Mouse (Mus musculus): ENCODE measurements at regions not wholly inside any gene's neighbourhood (a gene's known extent, or its start where the extent isn't known, plus 50 kb on each side); places are given as distances from the start of the nearest gene placed in this dataset.

GRCm38 (mm10) chr17:89592826-89593225 is 317.4 kb downstream of the Gm10184 start:
- Histone ChIP-seq H3K9ac (no peak overlapping the region), H3K36me3 (no peaks in the 10 kb centered on the region), H3K4me3 (no peak overlapping the region), H3K9me3 (no peaks in the 10 kb centered on the region), H3K27ac (replicated peaks) (no peak overlapping the region), H3K27me3 (no peaks in the 10 kb centered on the region), H3K4me1 (replicated peaks) (no peaks in the 10 kb centered on the region), H3K4me2 (no peak overlapping the region)
- ATAC-seq (ENCODE audit: low read depth): no peak
- WGBS: 79% methylated on average over 3 of the region's 3 CpGs

DNA sequence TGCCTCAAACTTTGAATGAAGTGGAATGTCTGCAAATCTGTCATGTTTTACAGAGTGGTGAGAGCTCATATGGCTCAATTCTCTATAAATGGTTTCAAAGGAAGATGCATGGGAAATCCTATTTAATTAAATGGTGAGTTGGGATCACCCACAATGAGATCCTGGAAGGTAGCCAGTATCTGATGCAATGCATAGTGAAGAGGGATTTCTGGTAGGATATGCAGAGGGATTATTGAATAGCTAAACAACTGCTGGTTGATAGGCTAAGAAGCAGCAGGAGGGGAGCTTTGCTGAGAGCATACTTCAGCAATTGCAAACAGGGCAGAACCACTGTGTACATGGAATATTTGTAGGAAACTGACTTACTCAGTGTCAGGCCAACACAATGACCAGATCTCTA is 350.7 kb downstream of the Gm10184 start:
- ATAC-seq (ENCODE audit: low read depth): peak; percentile 43; the same call in 1 of the 2 replicates
- Histone ChIP-seq H3K27ac (replicated peaks) (no peak overlapping the region; the same call in 1 of the 2 replicates), H3K4me1 (replicated peaks) (no peaks in the 10 kb centered on the region), H3K36me3 (no peaks in the 10 kb centered on the region), H3K9me3 (no peaks in the 10 kb centered on the region), H3K9ac (no peak overlapping the region), H3K4me3 (no peak overlapping the region), H3K4me2 (no peak overlapping the region), H3K27me3 (no peaks in the 10 kb centered on the region)

DNA sequence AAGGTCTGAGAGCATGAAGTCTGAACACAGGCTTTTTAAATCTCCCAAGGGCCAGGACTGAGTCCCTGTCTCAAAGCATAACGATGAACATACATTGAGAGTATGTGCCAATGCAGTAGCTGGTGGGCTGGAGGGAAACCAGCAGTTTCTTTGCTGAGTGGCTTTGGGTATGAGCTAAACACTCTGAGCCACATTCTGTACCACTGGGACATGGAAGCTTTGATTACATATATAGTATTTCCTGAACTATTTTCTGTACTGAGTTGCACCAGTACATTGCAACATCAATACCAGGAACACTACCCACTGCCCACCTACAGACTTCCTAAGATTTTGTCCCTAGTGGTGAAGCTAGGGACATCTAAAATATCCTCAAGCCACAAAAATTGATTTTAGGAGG is 354.3 kb upstream of the Fshr start:
- H3K27ac ChIP-seq (replicated peaks): no peak overlapping the region
- no peak for ATAC-seq (ENCODE audit: low read depth)
- no peaks in the 10 kb centered on the region for H3K9me3 ChIP-seq
- H3K9ac ChIP-seq: no peak overlapping the region
- H3K4me3 ChIP-seq: no peak overlapping the region
- H3K27me3 ChIP-seq: no peaks in the 10 kb centered on the region
- whole genome bisulfite sequencing: 49% methylated on average over 1 of the region's 1 CpGs
- H3K4me2 ChIP-seq: no peak overlapping the region
- H3K4me1 ChIP-seq (replicated peaks): peaks cover 9% of the 10 kb centered on the region; the same call in 1 of the 2 replicates
- no peaks in the 10 kb centered on the region for H3K36me3 ChIP-seq

- Histone ChIP-seq H3K9ac (no peak overlapping the region), H3K4me2 (no peak overlapping the region), H3K4me3 (no peak overlapping the region), H3K4me1 (replicated peaks) (peaks cover 9% of the 10 kb centered on the region; the same call in 1 of the 2 replicates), H3K9me3 (no peaks in the 10 kb centered on the region), H3K27me3 (no peaks in the 10 kb centered on the region), H3K36me3 (no peaks in the 10 kb centered on the region), H3K27ac (replicated peaks) (no peak overlapping the region)
- peak; percentile 75 for ATAC-seq (ENCODE audit: low read depth)
- 29% methylated on average over 3 of the region's 3 CpGs for WGBS
Observed at GRCm38 (mm10) chr17:89553597-89553996, 353.1 kb upstream of the Fshr start.

DNA sequence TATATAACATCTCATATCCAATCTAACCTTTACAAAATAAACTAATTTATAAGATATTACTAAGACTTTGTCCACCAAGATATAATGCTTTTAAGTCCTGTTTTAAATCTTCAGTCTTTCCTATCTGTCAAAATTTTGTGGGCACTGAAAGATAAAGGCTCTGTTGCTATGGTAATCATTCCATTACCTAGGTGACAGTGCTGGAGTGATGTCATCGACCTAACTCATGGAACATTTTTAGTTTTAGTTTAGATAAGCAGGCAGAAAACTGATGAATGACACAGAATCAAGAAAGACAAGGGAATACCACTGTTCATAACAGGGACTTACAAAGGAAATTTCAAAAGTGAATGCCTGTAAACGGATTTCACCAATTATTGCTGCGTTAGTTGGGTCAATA is 350.3 kb upstream of the Fshr start:
- no peak overlapping the region for H3K9ac ChIP-seq
- H3K36me3 ChIP-seq: no peaks in the 10 kb centered on the region
- H3K27ac ChIP-seq (replicated peaks): no peak overlapping the region
- ATAC-seq (ENCODE audit: low read depth): no peak
- peaks cover 9% of the 10 kb centered on the region; the same call in 1 of the 2 replicates for H3K4me1 ChIP-seq (replicated peaks)
- no peaks in the 10 kb centered on the region for H3K27me3 ChIP-seq
- WGBS: 77% methylated on average over 3 of the region's 3 CpGs
- H3K4me3 ChIP-seq: no peak overlapping the region
- no peaks in the 10 kb centered on the region for H3K9me3 ChIP-seq
- no peak overlapping the region for H3K4me2 ChIP-seq

DNA sequence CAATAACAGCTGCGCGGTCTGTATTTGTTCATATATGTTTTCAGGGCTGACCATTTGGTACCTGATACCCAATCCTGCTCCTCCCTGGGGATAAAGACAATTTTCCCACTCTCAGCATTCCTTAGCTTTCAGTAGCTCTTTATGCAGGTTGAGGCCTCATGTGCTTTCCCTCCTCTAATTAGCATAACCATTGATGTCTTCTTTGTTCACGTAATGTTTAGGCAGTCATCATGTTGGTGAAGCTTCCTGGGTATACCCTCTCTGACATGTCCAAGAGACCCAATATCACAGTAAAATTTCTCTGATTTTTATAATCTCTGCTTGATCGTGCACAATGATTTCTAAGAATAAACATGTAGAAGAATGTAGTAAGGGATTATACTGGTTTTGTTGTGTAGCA is 321.4 kb upstream of the Fshr start:
- H3K9me3 ChIP-seq: no peaks in the 10 kb centered on the region
- H3K4me1 ChIP-seq (replicated peaks): no peaks in the 10 kb centered on the region
- H3K4me3 ChIP-seq: no peak overlapping the region
- H3K4me2 ChIP-seq: no peak overlapping the region
- WGBS: 70% methylated on average over 4 of the region's 4 CpGs
- no peak overlapping the region for H3K27ac ChIP-seq (replicated peaks)
- no peak overlapping the region for H3K9ac ChIP-seq
- no peaks in the 10 kb centered on the region for H3K36me3 ChIP-seq
- ATAC-seq (ENCODE audit: low read depth): no peak
- H3K27me3 ChIP-seq: no peaks in the 10 kb centered on the region

GRCm38 (mm10) chr17:89519413-89519812 is 318.9 kb upstream of the Fshr start:
- H3K4me1 ChIP-seq (replicated peaks): no peaks in the 10 kb centered on the region
- ATAC-seq (ENCODE audit: low read depth): no peak
- no peak overlapping the region for H3K9ac ChIP-seq
- 79% methylated on average over 2 of the region's 2 CpGs for WGBS
- H3K4me3 ChIP-seq: no peak overlapping the region
- no peaks in the 10 kb centered on the region for H3K36me3 ChIP-seq
- H3K27me3 ChIP-seq: no peaks in the 10 kb centered on the region
- no peak overlapping the region for H3K4me2 ChIP-seq
- H3K9me3 ChIP-seq: no peaks in the 10 kb centered on the region
- H3K27ac ChIP-seq (replicated peaks): no peak overlapping the region

DNA sequence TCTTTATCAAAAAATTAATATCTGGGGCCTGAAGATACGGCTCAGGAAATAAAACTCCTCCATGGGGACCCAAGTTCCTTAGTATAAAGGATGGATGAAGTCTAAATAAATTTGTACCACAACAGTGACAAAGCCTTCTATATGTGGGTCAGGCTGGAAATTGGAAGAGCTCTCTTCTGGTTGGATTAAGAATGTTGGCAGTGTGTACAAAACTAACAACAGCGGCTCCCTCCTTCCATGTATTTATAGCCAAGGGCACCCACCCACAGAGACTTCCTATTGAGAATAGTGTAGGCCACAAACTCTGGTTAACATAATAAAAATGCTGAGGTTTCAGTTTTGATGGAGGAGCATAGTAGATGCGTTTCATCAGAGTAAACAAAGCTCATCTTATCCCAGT is 304.8 kb upstream of the Fshr start:
- Histone ChIP-seq H3K4me1 (replicated peaks) (no peaks in the 10 kb centered on the region), H3K36me3 (no peaks in the 10 kb centered on the region), H3K27me3 (no peaks in the 10 kb centered on the region), H3K4me3 (no peak overlapping the region), H3K9me3 (no peaks in the 10 kb centered on the region), H3K27ac (replicated peaks) (no peak overlapping the region), H3K9ac (no peak overlapping the region), H3K4me2 (no peak overlapping the region)
- no peak for ATAC-seq (ENCODE audit: low read depth)
- 87% methylated on average over 3 of the region's 3 CpGs for WGBS

DNA sequence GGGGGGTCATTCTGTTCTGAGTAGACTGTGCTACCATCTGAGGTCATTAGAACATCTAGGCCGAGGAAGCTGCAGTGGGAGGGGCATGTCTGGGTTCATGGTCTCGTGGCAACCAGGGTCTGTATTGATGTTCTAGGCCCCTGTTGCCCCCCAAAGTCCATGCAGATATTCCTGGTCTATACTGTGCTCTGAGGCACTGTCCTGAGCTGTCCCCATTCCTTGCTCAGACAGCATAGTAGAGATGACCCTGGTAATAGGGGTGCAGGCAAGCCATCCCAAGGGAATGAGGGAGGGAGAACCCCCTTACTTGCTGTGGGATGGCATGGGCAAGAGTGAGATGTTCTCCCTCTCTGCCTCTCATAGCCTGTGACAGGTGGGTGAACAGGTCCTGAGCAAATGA is 293.1 kb upstream of the Fshr start:
- ATAC-seq (ENCODE audit: low read depth): no peak
- H3K4me2 ChIP-seq: no peak overlapping the region
- H3K36me3 ChIP-seq: no peaks in the 10 kb centered on the region
- H3K4me3 ChIP-seq: no peak overlapping the region
- H3K27ac ChIP-seq (replicated peaks): no peak overlapping the region
- no peaks in the 10 kb centered on the region for H3K27me3 ChIP-seq
- H3K4me1 ChIP-seq (replicated peaks): no peaks in the 10 kb centered on the region
- 72% methylated on average over 2 of the region's 2 CpGs for WGBS
- no peaks in the 10 kb centered on the region for H3K9me3 ChIP-seq
- H3K9ac ChIP-seq: no peak overlapping the region

- ATAC-seq (ENCODE audit: low read depth): no peak
- Histone ChIP-seq H3K9ac (no peak overlapping the region), H3K4me3 (no peak overlapping the region), H3K27me3 (no peaks in the 10 kb centered on the region), H3K4me1 (replicated peaks) (no peaks in the 10 kb centered on the region), H3K4me2 (no peak overlapping the region), H3K36me3 (no peaks in the 10 kb centered on the region), H3K9me3 (no peaks in the 10 kb centered on the region), H3K27ac (replicated peaks) (no peak overlapping the region)
- WGBS: 88% methylated on average over 1 of the region's 1 CpGs
Observed at GRCm38 (mm10) chr17:89466486-89466885, 266.0 kb upstream of the Fshr start.

DNA sequence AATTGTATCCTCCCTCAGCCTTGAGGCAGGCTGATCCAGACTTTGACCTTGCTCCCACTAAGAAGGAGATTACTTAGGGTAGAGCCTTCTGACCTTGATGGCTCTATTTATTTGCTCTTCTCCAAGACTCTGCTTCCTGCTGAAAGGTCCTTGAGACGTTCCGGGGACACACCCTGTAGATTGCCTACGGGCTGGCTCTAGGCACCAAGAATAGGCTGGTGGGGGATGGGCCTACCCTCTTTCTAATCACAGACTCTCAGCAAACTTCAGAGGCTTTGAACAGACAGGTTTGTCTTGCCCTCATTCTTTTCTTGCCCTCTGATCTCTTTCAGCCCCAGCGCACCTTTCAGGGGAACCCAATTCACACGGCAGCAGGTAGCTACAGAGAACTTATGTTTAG is 265.4 kb upstream of the Fshr start:
- Histone ChIP-seq H3K9me3 (no peaks in the 10 kb centered on the region), H3K27me3 (no peaks in the 10 kb centered on the region), H3K27ac (replicated peaks) (no peak overlapping the region), H3K36me3 (no peaks in the 10 kb centered on the region), H3K4me1 (replicated peaks) (no peaks in the 10 kb centered on the region), H3K4me3 (no peak overlapping the region), H3K9ac (no peak overlapping the region), H3K4me2 (no peak overlapping the region)
- 80% methylated on average over 5 of the region's 5 CpGs for WGBS
- no peak for ATAC-seq (ENCODE audit: low read depth)

- H3K4me2 ChIP-seq: no peak overlapping the region
- no peak overlapping the region for H3K27ac ChIP-seq (replicated peaks)
- no peaks in the 10 kb centered on the region for H3K9me3 ChIP-seq
- H3K9ac ChIP-seq: no peak overlapping the region
- no peak overlapping the region for H3K4me3 ChIP-seq
- no peaks in the 10 kb centered on the region for H3K4me1 ChIP-seq (replicated peaks)
- ATAC-seq (ENCODE audit: low read depth): no peak
- H3K27me3 ChIP-seq: no peaks in the 10 kb centered on the region
- no peaks in the 10 kb centered on the region for H3K36me3 ChIP-seq
- WGBS: 87% methylated on average over 5 of the region's 5 CpGs
Observed at GRCm38 (mm10) chr17:89460438-89460837, 260.0 kb upstream of the Fshr start.

DNA sequence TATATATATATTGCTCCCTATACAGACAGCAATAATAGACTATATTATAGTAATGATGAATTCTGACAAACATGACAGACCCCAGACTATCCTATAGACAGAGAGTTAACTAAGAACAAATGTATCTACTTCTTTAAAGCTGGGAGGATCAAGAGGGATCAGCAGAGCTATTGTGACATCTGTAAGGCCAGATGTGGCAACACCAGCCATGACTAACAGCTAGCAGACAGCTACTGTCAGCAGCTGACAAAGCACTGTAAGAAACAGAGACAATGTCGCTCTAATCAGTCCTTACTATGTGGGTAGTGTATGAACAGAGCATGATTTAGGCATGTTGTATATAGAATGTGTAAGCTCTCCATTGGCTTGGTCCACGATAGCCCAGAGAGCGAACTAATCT is 253.8 kb upstream of the Fshr start:
- H3K4me3 ChIP-seq: no peak overlapping the region
- no peak overlapping the region for H3K9ac ChIP-seq
- no peaks in the 10 kb centered on the region for H3K4me1 ChIP-seq (replicated peaks)
- H3K27ac ChIP-seq (replicated peaks): no peak overlapping the region
- H3K27me3 ChIP-seq: no peaks in the 10 kb centered on the region
- no peaks in the 10 kb centered on the region for H3K9me3 ChIP-seq
- no peak for ATAC-seq (ENCODE audit: low read depth)
- WGBS: 91% methylated on average over 3 of the region's 3 CpGs
- no peak overlapping the region for H3K4me2 ChIP-seq
- H3K36me3 ChIP-seq: no peaks in the 10 kb centered on the region
